Mouse (Mus musculus) spleen, postnatal 14 days (tissue): Measurements from ENCODE around the gene Rtl10.

Source experiments
- DNase-seq, 2 experiments: peaks; one replicate each; pipeline ENCODE4 v3.0.0; 2021 to 2022; ENCODE audit warnings: low spot score in 2 of 2

Rtl10 gene

DNA sequence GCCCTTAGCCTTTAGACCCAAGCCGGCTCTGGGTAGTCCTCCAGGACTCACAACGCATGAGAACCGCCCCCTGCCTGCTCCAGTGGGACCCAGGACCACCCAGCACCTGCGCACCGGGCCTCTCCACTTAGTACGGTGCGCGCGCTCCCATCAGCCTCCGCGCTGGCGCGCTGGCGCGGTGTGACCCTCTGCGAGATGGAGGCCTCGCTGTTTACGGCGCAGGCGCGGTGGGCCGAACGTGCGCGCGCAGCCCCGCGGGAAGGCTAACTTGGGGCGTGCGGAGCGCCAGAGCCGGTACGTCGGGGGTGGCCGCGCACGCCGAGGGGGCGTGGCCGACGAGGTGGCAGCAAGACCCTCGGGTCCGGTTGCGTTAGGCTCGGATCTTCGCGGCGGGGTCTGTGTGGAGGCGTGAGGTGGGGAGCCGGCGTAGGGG, at the start of gene Rtl10, which contains the start of gene Gnb1l:
TSS of gene Rtl10 (plus strand) at position 344 of the 433 bp plus-strand sequence.
TSS of gene Gnb1l (plus strand) at position 156 of the 433 bp plus-strand sequence.
- DNase-seq = peak; percentile 94 to 95

DNA sequence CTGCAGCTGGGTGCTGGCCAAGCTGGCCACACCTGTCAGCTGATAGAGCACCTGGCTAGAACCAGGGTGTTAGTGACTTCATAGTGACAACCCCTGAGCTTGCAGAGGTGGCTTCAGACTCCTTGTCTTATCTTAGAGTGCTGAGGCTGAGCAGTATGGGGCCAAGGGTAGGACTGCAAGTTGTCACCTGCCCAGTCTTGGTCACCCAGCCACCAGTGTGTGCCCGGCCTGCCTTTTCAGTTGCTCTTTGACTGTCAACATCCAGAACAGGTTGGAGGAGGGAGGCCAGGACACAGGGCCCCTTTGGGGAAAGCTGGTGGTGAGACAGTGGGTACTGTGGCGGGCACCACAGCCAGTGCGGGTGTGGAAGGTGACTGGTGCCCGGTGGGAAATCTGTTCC, 49.7 kb upstream of the Rtl10 start:
- no peak for DNase-seq

DNA sequence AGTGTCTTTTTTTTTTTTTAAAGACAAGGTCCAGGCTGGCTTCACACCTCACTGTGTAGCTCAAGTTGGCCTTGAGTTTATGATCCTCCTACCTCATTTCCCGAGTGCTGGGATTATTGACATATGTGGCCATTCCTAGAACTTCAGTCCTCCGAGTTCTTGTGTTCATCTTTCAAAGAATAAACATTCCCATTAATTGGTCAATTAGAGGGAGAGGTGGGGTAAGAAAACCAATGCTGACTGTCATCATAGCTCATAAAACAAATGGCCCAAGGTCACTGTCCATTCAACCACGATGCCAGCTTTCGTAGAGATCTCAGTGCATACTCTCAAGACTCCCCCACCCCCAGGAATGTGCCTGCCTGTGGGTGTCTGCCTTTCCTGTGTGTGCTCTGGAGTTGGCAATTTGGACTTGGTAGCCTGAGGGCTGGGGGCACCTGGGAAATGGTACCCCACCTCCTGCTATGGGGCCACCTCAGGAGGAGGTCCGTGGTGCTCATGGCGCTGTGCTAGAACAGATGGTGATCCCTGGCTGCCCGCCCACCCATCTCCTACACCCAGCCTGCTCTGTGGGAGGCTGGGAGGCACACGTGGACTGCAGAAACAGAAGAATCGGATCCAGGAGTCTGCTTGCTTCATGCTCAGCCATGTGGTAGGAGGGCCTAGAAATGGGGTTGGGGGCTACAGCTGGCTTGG, 47.1 kb upstream of the Rtl10 start:
- no peak for DNase-seq

DNA sequence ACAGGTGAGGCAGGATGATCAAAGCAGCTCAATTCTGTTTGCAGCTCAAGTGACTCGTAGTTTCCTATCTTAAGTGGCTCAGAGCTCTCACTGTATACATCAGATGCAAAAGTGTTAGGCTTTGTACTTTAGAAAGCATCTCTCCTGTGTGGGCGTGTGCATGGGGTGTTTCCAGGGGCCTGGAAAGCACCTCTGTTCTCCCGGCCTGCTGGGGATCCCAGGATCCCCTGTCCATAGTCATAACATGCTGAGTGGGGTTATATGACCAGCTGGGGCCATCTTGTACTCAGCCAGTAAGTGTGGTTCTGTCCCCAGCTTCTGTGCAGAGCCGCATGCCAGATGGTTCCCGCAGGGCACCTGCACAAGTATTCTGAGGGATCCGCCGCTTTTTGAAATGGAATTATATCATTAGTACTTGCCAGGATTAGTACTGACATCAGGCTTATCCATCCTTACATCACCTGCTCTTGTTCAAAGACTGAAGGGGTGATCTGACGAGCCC, 46.3 kb upstream of the Rtl10 start:
- DNase-seq = no peak

DNA sequence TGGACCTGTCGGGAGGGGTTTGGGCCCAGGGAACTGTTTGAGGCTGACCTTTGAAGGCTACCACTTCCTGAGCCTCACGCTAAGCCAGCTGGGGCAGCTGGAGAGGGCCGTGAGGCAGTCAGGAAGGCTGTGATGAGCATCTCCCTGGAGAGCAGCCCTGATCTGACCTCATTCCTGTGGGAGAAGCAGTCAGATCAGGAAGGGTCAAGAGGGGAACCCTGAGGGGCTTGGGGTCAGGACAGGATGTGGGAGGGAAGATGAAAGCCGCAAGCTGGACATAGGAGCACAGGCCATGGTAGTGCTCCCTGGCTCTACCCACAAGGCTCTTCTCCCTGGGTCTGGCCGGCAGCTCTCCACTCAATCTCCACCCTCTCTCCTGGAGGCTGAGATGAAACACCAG, 44.9 kb upstream of the Rtl10 start:
- DNase-seq = no peak

DNA sequence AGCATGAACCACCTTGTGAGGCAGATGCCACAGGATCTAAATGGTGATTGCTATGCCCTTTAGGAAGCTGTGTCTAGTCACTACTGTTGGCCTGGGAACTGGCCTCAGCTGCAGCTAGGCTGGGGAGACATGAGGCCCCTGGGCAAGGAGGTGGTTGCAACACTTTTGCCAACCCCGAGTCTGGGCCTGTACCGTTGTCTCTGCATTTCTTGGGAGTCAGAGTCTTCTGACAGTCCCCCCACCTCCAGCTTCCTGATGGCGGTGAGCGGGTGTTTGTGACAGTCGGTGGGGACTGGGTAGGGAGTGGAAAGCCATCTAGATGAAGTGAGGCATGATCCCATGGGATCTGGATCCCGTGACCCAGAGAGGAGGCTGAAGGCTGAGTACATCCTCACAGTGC, 43.3 kb upstream of the Rtl10 start:
- no peak for DNase-seq

DNA sequence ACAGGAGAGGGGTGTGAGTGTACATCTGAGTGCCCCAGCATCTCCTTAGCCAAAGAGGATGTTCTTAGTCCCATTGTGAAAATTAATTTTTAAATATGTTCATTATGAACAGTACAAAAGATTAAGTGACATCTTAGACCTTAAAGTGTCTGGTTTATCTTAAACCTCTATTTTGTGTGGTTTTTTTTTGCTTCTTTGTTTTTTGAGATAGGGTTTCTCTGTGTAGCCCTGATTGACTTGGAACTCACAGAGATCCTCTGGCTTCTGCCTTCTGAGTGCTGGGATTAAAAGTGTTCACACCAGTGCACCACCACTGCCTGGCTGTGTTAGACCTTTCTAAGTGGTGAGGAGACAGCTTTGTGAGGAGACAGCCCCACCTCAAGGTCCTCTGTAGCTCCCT, 40.0 kb upstream of the Rtl10 start:
- DNase-seq = no peak

DNA sequence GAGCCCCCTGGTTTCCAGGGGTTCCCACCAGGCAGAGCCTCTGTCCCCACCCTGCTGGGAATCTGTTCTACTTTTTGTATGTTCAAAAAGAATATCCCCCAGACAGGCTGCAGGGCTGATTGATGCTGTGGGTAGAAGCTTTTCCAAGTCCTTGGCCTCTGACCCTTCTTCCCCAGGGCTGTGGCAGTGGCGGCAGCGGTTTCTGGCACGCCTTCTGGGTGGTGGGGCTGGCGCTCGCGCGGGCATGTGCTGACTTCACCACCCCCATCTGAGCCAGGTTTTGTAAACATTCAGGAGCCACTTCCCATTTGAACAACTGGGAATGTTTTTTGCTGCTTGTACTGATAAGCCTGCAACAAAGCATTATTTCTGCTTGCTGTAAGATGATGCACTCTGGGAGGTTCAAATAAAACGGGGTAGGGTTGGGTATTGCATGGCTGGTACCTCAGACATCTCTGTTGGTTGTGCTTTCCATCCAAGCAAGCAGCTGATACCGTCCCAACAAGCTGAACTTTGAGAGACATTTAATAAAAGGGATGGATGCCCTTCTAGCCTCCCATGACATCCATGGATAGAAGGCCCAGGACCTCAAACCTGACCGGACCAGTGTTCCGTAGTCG, 39.3 kb upstream of the Rtl10 start:
- DNase-seq = no peak

DNA sequence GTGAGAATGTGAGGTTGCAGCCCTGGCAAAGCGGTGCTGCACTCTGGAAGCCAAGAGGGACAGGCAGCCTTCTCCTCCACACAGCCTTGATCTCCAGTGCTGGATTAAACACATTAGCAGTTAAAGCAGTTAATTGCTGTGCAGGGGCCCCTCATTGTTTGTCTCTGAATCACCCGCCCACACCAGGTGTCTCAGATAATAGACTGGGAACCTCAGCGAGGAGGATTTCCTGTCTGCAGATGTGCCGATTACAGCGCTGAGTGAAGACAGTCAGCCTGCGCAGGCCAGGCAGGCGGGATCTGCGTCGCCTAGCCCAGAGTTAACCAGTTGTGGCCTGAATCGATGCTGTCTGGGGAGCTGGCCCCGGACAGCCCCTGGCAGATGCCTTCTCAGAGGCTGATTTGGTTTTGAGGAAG, 38.7 kb upstream of the Rtl10 start:
- DNase-seq = peak in 1 of 2 experiments; percentile 26

DNA sequence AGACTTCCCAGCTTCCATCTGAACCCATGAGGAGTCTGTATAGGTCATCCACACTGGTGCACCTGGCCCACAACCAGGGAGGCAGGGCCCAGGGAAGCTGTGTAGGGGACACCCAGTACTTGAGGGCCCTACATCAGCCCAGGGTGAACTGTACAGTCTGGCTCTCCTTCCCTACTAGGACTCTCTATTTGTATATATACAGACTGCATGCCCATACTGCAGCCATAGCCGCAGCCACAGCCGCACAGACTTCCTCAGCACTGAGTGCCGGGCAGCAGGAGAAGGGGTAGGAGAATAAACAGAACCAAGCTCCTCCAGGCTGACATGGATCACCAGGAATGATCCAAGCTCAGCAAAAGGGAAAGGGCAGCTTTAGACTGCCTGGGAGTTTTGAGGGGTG, 37.9 kb upstream of the Rtl10 start:
- no peak for DNase-seq

DNA sequence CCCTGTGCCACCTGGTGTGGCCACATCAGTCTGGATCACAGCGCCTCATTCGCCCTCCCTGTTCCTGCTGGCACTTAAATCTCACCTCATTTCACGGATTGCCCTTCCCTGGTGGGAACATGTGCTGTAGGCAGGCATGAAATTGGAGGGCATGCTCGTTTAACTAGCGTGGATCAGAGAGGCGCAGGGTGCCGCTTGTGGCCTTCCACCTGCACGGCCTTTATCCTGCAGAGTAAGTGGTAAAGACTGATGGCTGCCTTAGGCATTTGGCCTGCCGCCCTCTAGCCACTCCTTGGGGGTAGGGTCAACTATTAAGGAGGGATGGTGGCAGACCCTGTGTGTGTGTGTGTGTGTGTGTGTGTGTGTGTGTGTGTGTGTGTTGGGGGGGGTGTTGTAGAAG, 36.7 kb upstream of the Rtl10 start:
- no peak for DNase-seq

DNA sequence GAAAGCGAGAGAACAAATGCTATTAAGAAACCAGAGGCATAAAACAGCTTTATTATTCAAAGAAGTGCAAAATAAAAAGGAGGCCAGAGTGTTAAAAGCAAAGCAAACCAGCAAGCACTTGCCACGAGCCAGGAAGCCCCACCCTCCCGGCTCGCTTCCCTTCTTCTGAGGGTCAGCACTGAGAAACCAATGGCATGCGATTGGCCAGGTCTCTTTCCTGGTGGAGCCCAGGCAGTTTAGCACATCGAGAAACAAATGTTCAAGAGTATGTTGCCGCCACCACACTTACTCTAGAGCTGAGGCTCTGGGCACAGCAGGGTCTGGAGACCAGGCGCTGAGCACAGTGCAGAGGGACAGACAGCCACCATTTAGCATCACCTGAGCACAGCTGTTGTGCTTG, 36.1 kb upstream of the Rtl10 start:
- DNase-seq = no peak

DNA sequence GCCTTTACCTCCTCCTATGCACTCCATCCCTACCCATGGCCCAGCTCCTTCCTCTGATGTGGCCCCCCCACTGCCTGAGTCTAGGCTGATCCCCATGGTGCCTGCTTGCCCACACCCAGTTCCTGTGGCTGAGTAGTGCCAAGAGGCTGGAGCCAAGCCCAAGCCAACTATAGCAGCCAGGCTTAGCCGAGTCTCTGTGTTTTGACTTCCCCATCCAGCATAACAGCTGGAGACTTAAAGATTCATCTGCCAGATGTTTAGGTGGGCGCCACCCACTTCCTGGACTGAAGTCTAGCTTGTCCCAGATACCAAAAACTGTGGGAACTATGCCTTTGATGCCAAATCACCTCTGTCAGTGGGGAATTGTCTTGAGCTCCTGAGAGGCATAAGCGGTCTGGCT, 34.4 kb upstream of the Rtl10 start:
- DNase-seq = no peak

DNA sequence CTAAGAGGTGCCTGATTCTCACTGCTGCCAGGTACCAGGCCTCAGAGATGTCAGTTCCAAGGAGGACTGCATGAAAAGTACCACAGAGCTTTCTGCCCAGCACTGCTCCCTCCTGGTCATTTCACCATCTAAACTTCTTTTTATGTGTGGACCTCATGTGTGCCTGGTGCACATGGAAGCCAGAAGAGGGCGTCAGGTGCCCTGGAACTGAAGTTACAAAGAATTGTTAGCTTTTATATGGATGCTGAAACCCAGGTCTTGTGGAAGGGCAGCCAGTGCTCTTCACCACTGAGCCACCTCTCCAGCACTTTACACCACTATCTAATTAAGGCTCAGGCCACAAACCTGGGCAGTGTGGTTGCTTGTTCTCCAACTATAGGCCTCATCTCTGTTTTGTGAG, 27.9 kb upstream of the Rtl10 start:
- DNase-seq = no peak

DNA sequence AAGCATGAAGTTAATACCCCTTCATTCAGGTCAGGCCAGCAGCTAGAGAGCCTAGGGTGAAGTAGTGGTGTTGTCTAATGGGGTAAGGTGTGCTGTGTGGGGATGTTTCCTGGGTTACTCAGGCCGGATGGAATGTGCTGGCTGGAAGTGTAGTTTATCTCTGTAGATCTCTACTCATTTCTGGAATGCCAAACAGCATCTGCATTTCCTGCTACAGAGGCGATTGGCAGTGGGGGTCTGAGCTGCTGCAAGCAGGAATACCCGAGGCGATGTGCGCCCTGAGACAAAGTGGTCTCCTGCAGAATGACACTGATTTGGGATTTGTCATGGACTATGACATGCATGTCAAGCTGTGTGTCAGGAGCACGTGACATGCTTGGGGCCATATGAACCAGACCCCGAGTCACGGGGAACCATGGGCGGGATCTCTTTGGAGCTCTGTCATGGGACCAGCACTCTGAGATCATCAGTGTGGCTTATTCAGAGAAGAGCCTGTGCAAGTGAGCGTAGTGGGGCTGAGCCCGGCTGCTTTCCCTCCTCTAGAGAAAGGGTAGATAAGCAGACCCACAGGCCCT, 27.2 kb upstream of the Rtl10 start:
- no peak for DNase-seq

DNA sequence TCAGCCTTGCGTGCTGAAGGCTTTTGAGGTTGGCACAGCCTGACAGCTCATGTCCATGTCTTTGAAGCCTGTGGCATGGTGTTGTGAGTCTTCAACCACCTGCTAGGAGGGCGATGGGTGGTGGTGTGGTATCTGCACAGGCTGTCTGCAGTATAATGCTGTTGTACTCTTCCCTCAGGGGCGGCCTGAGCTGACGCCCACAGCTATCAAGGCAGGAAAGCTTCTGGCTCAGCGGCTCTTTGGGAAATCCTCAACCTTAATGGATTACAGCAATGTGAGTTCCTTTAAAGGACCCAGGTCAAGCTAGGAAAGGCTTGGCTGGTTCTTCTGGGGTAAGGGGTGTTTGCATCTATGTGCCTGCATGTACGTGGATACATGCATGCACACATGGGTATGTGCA, 26.7 kb upstream of the Rtl10 start:
- DNase-seq = no peak

DNA sequence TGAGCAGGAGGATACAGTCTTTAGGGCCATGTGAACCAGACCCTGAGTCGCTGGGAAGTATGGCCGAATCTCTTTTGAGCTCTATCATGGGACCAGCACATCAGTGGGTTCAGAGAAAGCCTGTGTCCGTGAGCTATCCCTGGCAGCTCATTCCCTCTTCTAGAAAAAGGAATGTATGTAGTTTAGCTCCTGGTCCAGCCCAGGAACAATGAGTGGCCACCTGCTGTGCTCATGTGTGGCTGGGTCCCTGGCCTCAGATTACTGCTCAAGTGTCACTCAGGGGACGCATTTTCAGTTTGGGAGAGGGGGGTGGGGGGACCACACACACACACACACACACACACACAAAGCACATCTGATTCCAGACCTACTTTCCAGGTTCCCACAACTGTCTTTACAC, 26.3 kb upstream of the Rtl10 start:
- no peak for DNase-seq

DNA sequence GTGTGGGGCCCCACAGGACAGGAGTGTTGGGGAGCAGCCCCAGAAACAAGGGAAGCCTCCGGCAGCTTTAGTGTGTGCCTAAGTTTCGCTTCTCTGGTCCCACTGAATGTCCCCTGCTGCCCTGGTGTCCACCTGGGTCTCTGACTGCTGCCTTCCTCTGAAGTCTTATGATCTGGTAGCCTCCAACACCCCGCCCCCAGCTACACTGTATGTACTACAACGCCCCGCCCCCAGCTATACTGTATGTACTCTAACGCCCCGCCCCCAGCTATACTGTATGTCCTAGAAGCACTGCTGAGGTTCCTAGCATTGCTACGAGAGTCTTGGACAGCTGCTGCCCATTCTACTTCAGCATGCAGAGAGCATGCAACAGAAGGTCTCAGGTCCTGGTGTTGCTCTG, 25.7 kb upstream of the Rtl10 start:
- no peak for DNase-seq

DNA sequence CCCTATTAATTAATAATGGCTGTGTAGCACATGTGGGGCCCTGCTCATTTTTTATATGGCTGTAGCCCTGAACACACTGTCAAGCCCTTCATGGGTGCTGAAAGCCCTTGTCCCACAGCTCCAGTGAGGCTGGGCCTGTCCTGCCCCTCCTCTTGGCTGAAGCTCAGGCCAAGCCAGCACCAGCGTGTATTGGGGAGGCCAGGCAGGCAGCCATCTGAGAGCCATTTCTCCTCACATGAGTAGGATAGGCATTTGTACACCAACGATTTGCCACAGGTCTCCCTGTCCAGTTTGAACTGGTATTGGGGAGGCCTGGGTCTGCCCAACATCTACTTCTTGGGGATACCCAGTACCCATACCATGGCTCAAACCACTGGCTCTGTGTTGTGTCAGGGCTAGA, 24.7 kb upstream of the Rtl10 start:
- DNase-seq = no peak

DNA sequence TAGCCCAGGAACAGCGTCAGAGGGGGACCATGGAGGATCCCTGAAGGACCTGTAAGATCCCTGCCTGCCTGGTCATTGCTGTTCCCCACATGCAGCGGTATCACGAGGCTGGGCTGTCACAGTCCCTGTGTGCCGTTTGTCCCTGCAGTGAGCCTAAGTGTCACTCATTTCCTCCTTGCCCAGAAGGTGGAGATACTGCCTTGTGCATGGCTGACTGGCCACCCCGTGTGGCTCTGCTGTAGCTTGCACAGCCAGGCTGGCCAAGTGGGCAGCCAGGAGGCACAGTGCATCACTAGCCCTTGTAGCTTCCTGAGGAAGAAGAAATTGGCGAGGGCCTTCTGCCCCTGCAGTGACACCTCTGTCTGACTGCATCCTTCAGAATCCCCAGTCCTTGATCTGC, 20.7 kb upstream of the Rtl10 start:
- no peak for DNase-seq

DNA sequence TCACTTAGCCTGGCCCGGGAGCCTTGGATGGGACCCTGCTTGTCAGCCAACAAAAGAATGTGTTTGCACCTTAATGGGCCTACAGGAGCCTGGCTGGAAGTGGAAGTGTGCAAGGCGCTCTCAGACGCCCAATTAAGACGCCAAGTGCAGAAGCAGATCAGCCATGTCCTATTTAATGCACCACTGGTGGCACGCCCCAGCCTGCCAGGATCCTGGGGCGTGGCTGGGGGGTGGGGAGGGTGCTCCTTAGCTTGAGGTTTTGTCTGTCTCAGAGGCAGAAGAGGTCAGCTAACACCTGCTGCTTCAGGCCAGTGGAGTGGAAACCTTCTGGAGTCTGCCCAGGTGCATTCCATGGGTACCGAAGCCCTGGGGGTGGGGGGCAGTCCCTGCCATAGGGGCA, 19.0 kb upstream of the Rtl10 start:
- DNase-seq = no peak

DNA sequence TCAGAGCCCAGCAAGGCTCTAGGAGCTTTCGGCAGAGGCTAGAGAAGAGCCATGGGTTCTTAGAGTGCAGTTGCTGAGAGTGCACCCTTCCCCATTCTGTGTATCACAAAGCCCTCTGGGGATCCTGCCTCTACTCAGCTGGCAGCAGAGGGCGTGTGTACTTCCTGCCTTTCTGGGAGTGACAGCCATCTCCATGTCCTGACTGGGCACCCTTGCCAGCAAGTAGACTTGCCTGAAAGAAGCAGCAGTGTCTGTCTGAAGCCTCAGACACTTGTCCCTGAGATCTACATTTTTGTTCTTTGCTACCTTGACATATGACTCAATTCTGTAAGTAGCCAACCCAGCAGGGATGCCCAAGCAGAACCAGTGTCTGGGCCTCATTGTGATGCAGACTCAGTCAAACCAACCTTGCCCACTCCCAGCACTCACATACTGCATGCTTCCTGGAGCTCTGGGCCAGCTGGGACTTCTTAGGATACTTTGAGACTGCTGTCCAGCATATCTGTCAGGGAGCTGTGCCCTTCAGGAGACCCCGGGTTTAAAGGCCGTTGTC, 17.7 kb upstream of the Rtl10 start:
- DNase-seq = no peak

DNA sequence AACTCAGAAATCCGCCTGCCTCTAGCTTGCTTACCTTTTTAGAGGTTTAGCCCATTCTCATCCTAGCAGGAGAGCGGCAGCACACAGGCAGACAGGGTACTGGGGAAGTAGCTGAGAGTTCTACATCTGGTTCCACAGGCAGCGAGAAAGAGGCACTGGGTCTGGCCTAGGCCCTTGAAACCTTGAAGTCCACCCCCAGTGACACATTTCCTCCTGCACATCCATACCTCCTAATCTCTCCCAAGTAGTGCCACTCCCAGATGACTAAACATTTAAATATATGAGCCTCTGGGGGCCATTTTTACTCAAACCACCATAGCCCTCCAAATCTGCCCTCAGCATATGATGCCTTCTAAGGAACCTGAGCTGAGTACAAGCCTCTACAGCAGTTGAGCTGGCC, 16.3 kb upstream of the Rtl10 start:
- DNase-seq = no peak
